Mouse (Mus musculus): ENCODE results near the gene Golga5.

DNA sequence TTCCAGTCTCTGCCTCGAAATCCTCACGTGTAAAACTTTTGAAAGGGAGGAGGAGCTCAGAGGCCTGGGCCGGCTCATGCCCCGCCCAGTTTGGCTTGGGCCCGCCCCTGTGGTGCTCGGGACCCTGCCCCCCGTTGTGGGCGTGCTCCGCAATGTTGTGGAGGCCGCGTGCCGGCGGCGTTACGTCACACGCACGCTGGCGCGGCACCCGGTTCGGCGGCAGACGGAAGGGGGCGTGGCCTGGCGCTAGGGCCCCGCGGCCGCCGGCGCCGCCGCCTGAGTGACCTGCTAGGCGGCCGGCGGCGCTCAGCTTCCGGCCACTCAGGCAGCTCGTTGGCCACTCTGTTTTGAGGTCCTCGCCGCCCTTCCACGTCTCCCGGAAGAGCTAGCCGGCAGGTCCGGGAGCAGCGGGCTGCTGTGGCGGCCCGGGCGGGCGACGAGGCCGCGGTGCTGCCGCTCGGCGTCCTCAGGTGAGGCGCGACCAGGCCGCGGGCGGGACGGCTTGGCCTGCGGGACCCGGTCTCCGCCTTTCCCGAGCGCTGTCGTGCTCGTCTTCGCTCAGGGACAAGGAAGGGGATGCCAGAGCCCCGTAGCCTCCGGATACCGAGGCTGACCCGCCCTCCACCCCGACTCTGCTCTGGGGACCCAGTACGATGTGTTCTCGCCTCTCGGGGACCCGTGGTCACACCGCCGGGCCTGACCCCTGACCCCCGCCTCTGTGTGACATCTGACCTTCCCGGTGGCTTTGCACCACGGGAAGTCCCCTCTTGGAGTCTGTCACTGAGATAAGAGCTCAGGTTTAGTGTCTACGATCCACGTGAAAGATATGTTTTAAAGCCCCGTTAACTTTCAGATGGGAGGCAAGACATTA is at the start of gene Golga5:
- peak; percentile 73 to 74; a peak in 2 of 4 replicates for TF ChIP-seq POLR2A (IDR thresholded peaks at IDR 0.05; ENCODE audit: control insufficient read depth in 1 of 2, insufficient read depth in 1 of 2, low read depth in 1 of 2, low read length in 2 of 2, poor library complexity in 1 of 2)
- 0 out of 2 replicates have a peak, but pooled peaks have one; percentile 24 for TF ChIP-seq TCF12 (IDR thresholded peaks at IDR 0.05; ENCODE audit: low read depth, low read length)
- no peak for TF ChIP-seq ZNF384 (IDR thresholded peaks at IDR 0.05; ENCODE audit: low read depth, low read length)
- no peak for TF ChIP-seq ETS1 (IDR thresholded peaks at IDR 0.05; ENCODE audit: low read depth, low read length)
- no peak for TF ChIP-seq CTCF (IDR thresholded peaks at IDR 0.05 in 2 of 3, conservative IDR thresholded peaks at IDR 0.05 in 1 of 3; ENCODE audit: control insufficient read depth in 1 of 3, insufficient read depth in 1 of 3, low read depth in 2 of 3, low read length in 3 of 3, poor library complexity in 1 of 3, severe bottlenecking in 1 of 3)
- TF ChIP-seq MEF2A (IDR thresholded peaks at IDR 0.05; ENCODE audit: extremely low read depth, insufficient replicate concordance, low read depth, low read length, poor library complexity, severe bottlenecking) = no peak
- TF ChIP-seq EP300 (IDR thresholded peaks at IDR 0.05; ENCODE audit: low read depth in 1 of 2, low read length in 2 of 2) = peak in 1 of 2 experiments; percentile 25; a peak in 1 of 4 replicates
